Mouse (Mus musculus) bone marrow, adult 2 months (tissue): ENCODE data around the gene Zbed6.

Experiments
- CTCF ChIP-seq: fragments of 200-500 bp; IDR thresholded peaks from 2 replicates; pipeline ENCODE4 v1.5.1; 2011; ENCODE audit warnings: low read length, control low read depth; ENCODE audit not compliant: control insufficient read depth, insufficient read depth
- POLR2A ChIP-seq: fragments of 200-500 bp; IDR thresholded peaks from 2 replicates; pipeline ENCODE4 v1.6.1; 2011; ENCODE audit warnings: low read depth, mild to moderate bottlenecking, control low read depth, low read length, borderline replicate concordance; ENCODE audit not compliant: control insufficient read depth

DNA sequence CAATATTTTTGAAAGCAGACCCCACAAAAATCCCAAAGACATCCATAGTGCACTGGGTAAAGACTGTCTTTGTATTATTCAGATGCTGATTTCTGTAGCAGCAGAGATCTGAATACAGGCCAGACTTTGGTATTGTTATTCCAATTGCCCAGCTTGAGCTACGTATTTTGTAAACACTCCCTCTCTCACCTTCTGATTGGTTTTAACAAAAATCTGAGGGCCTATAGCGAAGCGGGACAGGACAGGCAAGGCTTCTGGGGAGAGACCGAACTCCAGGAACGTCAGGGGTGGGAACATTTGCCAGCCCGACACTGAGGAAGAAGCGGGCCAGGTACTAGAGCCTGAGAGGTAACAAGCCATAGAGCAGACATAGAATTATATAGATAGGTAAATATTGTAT lies 7.0 kb upstream of the Zbed6 start:
- TF ChIP-seq POLR2A (no peak), CTCF (no peak)
